Mouse (Mus musculus) kidney, postnatal 14 days (tissue): ENCODE results near the gene Cfap46.

Experiments used
- DNase-seq: peaks from one replicate; pipeline ENCODE4 v3.0.0; 2022; ENCODE audit warnings: mixed read lengths

The Cfap46 gene

DNA sequence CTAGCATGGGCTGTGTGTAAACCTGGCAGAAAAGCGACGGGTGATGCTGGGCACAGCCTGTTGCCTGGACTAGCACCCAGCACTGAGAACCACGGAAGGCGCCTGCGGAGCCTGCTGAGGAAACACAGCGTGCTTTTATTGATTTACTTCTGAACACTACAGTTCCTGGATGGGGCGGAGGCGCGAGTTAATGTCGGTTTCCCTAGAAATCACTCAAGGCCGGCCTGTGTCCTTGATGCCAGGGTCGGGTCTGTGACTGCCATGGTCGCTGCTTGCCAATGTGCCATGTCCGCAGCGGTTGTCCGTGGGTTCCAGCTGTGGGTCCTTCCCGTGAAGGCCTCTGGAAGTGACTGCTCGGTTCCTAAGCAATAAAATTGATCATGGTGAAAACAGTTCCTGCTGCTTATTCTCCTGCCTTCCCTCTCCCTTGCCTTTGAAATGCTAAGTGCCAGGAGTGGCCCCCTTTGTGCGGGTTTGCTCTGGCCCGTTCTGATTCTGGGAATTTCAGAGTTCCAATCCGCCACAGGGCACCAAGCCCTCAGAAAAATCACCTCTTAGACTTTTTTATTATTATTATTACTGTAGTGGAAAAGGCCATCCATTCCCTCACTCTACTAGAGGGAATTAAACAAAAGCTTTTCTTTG lies 104.2 kb downstream of the Cfap46 start:
- DNase-seq = no peak

DNA sequence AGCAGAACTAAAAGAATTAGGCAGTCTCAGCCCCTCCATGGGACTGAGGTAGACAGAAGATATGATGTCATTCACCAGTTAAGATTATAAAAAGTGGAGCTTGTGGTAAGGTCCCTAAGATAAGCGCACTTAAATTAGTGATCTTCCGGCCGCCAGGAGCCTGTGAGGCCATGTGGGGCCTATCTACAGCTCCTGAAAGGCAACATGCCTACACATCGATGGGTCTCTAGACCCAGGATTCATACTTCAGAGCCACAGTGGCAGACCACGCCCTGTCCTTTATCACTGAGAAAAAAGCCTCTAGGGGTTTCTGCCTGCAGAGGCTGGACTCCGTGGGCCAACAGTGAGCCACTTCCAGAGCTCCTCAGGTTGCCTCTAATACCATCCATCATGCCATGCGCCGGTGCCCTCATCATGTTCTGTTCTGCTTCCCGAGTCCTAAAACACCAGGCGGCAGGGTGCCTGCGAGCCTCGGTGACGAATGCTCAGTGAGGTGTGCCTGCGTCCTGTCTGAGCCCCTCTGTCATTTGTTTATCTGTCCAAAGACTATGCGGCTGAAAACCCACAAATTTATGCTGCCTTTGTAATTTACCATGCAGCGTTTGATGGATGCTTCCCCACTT lies 107.4 kb downstream of the Cfap46 start:
- no peak for DNase-seq

DNA sequence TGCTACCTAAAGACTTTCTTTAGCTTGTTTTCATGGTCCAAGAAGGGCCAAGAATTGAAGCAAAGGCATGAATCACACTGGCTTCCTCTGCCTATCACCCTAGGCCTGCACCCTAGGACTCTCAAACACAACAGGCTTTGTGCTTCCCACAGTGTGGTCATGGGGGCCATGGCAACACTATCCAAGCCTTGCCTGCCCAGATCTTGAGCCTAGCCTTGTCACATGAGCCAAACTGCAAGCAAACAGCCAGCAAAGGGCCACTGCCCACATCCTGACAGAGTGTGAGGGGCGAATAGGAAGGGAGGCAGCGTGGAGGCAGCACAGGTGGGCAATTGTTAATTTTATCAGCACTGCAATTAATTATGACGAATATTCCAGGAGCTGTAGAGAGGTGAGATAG lies 111.0 kb downstream of the Cfap46 start:
- DNase-seq = no peak

DNA sequence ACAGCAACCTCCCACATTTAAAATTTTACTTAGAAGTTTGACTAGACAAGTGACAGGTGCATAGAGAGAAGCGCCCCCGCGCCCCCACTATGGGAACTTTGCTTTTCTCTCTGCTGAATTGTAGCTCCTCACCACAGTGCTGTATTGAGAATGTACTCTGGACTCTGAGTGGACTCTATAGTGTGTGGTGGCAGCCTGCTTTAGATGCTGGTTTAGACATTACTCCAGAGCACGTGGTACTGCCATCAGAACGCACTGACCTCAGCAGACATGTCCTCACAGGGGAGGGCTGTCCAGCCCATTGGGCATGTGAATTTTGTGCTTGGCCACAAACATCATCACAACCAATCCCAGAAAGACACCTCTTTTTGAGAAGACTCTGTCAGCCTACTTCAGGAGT lies 112.8 kb downstream of the Cfap46 start:
- peak; percentile 22 for DNase-seq

DNA sequence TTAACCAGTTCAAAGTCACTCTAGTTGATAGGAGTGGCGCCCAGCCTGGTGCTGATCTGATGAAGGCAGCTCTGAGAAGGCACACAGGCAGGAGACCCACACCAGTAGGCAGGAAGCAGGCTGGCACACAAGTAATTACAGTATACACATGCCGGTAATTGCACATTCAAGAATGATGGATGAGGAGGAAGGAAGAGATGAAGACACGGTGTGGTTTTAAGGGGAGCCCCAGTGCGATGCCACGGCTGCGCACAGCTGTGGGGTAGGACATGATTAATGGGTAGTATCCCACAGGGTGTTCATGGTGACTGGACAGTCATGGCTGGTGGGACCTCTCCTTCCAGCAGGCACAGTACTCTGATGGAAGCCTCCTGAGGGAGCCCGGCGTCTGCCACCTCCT lies 117.1 kb downstream of the Cfap46 start:
- no peak for DNase-seq

DNA sequence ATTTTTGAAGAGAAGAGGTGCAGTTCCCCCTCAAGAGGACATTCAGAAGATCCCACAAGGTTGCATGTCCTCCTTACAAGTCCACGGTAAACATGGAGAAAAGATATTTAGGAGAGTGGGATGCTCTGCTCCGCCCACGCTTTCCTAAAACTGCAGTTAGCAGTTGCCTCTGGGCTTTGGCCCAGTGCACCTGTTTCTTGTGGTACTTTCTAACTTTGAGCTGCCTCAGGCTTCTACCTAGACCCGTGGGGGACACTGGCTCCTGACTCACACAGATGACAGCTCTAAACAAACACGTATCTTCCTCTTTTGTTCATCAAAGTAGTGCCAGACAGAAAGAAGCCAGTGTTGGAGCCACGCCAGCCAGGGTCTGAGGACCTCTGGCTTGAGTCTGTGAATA lies 117.6 kb downstream of the Cfap46 start:
- DNase-seq = no peak

DNA sequence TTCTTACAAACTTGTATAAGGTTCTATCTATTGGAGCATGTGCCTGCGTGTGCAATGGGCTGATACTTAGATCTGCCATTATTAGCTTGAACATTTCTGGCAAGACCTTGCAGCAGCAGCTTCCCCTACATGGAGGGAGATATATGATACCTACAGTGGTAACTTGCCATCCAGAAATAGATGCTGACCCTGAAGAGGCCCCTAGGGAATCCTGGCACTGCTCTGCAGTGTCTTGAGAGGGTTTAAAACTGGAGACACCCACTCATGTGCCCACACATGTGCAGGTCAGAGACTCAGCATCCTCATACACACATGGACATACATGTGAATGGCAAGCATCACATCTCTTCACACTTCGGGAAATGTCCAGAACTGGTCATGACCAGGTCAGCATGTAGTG lies 119.5 kb downstream of the Cfap46 start:
- no peak for DNase-seq

DNA sequence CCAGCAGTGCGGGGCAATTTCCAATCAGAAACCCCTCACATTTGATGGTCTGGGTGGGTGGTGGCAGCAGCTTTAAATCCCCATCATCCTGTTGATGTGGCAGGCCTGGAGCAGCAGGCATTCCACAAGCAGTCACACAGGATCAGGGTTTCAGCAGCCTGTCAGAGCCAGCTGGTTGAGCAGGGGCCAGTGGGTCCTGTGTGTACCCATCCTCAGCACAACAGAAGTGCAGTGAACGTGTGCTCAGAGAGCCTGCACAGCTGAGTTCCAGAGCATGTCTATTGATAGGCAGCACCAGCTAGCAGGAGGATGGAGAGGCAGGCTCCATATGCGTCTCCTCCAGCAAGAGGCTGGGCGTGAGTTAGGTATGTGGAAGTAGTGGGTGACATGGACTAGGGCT lies 120.2 kb downstream of the Cfap46 start:
- no peak for DNase-seq

DNA sequence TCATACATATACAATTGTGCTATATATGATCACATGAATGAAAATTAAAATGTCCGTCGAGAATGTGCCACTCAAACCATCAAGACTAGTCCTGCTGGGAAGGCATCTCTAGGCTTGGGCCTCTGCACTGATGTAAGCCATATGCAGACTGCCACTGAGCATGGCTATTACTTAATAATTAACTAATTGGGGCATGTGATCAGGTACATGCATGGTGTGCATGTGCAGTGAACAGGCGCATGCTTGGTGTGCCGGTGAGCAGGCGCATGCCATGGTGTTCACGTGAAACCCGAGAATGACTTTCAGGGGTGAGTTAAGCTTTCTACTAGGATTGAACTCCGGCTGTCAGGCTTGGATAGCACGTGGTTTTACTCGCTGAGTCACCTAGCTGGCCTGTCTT lies 124.0 kb downstream of the Cfap46 start:
- DNase-seq = peak; percentile 33

DNA sequence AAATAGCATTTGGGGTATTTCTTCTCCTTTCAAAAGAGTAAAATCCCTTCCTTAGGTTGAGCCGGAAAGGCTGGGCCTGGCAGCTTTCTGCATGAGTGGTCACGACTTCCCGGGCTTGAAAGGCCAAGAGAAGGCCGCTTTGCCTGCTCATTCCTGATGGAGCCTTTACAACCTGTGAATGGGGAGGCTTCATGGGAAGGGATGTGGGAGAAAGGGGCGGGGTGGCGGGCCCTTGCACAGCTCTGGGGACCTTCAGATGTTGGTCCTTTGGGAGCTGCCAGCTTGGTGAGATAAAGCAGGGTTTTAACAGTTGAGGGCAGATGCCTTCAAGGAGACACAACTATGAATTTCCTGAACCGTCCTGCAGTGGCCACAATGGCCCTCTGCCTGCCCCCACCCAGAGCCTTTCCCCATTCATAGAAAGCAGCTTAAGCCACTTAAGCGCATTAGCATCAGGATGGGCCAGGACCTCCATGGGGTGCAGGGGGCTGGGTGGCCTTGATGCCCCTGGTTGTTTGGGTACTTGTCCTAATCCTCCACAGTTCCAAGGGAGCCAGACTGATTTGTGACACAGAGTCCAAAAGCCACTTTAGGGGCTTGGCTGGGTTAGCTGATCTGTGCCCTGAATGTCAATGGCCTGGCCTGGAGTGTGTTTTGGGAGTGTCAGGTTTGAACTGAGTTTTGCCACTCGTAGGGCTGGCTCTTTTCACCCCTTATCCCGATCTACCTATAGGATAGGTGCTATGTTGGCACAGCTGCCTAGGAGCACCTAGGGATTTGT lies 126.7 kb downstream of the Cfap46 start:
- DNase-seq = no peak

DNA sequence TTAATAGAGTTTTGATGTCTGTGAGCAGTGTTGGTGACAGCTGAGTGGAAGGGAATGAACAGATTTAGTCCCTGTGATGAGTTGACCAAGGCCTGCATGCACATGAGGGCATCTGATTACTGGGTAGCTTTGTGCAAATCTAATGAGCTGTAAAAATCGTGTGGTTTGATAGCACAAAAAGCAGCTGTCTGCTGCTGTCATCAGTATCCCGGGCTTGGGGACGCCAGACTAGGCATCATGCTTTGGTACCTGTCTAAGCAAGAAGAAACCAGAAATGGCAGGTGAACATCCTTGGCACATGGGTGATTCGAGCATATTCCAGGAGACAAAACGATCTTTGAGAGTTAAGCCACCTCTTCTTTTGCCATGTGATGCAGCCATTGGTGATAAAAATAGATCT lies 127.3 kb downstream of the Cfap46 start:
- no peak for DNase-seq

DNA sequence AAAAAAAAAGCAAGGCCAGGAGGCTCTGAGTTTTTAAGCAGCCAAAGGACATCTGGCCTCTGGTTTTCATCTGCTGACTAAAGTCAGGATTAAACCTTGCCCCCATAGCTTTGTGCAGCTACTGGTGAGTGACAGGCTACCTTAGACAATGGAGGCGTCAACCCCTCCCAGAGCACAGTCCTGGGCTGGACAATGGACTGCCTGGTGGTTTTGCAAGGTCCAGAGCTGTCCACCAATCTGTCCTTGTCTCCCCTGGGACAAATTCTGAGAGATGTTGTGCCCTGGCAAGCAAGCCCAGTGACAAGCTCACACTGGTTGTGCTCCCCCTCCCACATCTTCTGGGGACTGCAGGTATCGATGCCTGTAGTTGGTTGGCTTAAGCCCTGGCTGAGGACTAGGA lies 132.1 kb downstream of the Cfap46 start:
- peak; percentile 21 for DNase-seq
